Mouse (Mus musculus) c-Kit-positive CD71-positive TER-119-positive erythroid progenitor cells, embryonic 14.5 days (primary cell): ENCODE measurements at regions not wholly inside any gene's neighbourhood (a gene's known extent, or its start where the extent isn't known, plus 50 kb on each side); places are given as distances from the start of the nearest gene placed in this dataset.

Source experiments
- DNase-seq: peaks from one replicate; pipeline ENCODE4 v3.0.0-alpha.2; 2013; ENCODE audit warnings: low spot score

DNA sequence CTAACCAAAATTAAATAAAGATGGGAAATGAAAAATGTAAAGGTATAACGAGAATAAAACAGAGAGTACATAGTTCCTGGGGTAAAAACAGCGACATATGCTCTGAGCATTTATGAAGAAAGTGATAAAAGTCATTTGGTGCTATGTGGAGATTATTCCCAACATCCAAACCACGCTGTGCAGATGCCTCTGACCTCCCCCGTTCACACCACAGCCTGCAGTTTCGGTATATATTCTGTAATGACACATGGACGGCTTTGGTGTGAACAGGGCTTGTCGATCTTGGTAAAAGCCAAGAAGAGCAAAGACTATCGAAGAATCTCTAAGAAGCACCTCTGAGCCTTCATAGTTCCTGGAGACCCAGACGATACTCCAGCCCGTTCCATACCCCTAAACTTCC, 95.2 kb upstream of the Ppp1r26 start:
- DNase-seq = no peak

DNA sequence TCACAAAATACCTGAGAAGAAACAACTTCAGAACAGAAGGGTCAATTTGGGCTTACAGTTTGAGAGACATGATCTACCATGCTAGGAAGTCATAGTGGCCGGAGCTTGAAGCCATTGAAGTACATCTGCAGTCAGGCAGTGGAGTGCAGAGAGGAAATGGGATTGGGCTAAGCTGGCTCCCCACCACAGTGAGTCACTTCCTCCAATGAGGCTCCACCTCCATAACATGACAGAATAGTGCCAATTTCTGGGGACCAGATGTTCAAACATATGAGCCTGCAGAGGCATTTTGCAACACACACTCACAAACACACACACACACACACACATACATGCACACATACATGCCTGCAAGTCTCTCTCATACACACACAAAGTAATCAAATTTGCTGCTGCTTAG, 93.7 kb upstream of the Ppp1r26 start:
- DNase-seq = no peak

DNA sequence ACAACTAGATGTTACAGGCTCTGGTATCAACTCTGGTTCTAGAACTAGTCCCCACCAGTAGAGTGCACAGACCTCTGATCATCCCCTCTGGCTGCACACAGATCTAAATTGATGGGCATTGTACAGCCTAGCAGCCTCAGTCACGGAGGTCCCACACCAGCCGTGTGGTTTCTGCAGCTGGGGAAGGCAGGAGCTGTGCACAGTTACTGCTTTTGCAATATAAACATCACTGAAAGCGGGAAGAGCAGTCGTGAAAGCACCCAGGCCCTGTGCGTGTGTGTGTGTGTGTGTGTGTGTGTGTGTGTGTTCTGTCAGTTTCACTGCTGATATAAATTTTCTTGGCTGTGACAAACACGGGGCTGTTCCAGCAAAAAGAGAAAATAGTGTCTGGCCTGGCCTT, 84.4 kb upstream of the Ppp1r26 start:
- no peak for DNase-seq

DNA sequence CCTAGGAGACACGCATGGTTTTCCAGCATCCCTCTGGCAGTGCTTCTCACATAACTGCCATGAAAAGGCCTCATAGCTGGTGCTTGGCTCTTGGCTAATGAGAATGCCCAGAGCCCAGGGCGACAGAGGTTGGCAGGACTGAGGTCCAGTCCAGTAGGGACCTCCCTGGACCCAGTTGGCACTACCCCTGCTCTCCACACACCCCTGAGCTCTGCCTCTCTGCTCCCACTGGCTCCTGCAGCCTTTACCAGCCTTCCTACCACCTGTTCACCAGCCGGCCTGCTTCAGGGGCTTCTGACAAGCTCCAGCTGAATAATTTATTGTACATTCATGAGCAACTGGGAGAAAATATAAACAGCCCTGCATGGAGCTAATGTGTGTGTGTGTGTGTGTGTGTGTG, 82.0 kb upstream of the Ppp1r26 start:
- no peak for DNase-seq

DNA sequence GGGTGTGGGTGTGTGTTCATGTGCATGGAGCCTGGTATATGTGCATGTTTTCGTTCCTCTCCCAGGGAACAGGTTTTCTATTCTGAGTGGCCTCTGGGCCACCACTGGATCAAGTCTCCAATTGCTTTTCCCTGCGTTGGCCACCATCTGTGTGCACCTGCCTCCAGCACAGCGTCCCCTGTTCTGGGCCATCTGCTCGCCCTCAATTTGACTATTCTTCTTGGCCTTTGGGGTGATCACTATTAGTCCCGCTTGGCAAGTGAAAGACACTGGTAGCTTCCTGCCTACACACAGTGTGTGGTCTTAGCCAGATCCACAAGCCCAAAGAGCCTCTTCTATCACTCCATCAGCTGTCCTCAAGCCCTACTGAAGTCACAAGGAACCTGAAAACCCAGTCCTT, 80.8 kb upstream of the Ppp1r26 start:
- no peak for DNase-seq

DNA sequence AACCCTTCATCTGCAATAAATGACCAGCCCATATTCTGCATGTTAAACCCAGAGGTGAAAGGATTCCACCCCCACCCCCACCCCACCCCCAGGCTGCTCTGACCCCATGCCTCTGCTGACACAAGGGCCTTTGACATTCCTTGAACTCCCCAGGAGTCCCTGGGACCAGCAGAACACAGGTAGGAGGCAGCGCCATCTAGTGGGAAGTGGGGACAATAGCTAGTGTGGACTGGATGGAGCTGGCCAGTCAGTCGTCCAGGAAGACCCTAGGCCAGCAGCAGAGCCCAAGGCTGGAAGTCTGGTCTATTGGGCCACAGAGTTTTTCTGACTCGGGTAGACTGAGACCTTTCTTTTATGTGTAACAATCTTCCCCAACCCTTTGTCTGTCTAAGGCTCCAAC, 71.8 kb upstream of the Ppp1r26 start:
- peak; percentile 44 for DNase-seq

DNA sequence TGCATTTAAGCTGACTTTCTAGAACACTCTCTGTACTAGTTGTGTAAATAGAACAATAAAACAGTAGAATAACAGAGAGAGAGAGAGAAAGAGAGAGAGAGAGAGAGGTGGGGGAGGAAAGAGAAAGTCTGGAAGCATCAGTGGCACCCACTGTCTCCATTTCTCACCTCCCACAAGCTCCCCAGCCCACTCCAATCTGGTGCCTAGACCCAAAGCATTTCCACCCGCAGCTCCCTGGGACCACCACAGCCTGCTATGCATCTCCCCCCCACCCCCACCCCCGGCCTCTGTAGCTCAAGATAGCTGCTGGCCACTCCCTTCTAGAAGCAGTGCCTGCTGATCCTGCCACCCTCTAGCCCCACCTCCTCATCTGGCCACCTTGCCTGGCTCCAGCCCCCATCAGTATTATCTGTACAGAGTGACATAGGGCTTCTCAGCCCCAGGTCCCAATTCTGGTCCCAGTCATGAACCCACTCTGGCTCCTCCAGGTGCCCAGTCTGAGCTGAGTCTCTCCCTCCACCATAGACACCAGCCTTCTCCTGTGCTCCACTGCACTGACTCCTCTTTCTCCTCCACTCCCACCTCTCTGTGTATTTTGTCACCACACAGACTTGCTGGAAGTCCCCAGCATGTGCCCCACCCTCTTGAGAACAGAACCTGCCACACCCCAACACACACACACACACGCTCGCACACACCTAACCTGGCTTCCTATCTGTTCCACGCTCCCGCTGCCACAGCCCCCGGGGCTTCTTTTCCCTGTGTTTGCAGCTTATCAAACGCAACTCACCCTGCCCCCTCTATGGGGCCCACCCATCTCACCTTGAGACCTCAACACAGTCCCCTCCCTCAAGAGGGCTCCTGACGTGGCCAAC, 68.4 kb upstream of the Ppp1r26 start:
- DNase-seq = peak; percentile 42

DNA sequence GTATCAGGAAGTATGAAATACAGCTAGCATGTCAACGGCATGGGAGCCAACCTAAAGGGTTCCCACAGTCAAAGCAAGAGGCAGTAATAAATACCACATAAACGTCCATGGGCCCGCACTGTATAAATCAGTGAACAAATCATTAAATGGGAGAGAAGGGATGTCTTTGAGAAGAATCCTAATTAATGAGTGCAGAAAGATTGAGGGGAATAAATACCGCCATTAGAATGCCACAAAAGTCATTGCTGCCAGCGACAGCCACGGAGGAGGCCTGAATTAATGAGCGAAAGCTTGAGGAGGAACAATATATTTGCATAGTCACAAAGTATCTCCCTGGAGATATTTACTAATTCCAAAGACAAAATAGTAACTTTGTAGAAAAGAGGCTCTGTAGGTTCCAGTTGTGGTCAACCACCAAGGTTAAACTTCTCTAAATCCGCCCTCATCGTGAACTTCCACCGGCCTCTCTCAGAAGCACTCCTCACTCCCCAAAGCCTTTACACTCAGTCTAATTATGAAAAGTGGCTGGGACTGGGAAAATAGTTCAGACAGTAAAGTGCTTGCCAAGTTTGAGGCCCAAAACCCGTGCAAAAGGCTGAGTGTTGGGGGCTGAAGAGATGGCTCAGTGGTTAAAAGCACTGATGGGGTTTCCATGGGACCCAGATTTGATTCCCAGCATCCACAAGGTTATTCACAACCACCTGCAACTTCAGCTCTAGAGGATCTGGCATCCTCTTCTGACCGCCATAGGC, 64.4 kb upstream of the Ppp1r26 start:
- no peak for DNase-seq

DNA sequence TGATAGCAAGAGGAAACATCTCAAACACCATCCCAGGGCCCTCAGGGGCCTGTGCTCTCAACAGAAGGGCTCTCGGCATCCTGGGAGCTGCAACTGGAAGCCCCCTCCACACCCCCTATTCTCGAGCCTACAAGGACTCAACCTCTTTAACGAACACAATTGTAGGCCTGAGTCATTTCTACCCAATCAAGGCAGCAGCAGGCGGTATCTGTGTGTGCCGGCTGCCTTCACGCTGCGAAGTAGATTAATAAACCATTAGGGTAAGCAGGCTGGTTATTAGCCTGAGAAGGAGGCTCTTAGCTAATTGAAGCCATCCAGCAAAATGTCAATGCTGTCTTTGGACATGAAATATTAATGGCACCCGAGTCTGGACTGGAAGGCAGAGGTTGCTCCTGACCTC, 61.7 kb upstream of the Ppp1r26 start:
- no peak for DNase-seq

DNA sequence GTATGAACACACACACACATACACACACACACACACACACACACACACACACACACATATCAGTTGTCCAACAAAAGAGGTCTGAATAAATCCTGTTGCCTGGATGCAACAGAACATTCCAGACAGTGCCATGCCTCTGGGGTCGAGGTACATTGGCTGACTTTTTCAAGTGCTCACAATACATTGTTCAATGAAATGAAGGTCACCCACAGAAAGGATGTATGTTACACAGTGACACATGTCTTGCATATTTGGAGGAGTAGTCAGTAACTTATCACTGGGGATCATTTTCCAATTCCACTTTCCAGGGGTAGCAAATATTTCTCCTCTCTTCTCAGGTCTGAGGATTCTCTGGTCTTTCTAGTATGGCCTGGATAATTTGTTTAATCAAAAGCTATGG, 59.8 kb upstream of the Ppp1r26 start:
- DNase-seq = no peak

DNA sequence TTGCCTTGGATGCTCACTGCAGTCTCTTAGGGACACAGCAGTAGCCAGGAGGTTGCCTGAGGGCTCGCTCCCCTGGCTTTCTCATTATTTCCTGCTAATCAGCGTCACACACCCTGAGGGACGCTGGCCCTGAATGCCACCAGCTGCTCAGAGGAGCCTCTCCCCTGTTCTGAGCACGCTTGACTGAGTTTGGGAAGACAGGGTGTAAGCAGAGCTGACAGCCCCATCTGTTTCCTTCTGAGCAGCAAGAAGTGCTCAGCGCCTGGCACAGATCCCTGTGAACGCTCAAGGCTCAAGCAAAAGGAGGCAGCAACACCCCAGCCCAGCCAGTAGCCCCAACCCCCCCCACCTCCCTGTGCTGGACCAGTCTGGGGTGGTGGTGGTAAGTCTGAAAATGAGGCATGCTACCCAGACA, 59.2 kb upstream of the Ppp1r26 start:
- no peak for DNase-seq

DNA sequence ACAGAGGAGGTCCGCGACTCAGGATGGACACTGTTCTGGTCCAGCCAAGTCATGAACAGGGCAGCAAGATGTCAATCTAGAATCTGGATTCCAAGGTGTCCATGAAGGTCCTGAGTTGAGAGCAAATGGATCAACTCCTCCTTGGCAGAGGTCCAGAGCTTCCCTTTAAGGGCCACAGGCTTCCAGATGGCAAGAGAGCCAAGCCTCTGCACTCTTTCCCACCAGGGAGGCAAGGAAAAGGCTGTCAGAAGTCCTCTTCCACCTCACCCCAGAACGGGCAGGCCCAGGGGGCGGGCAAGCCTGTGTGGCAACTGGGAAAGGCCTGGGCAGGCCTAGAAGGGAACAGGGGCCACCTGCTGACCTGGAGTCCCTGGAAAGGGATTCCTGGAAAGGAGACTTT, 58.7 kb upstream of the Ppp1r26 start:
- no peak for DNase-seq

DNA sequence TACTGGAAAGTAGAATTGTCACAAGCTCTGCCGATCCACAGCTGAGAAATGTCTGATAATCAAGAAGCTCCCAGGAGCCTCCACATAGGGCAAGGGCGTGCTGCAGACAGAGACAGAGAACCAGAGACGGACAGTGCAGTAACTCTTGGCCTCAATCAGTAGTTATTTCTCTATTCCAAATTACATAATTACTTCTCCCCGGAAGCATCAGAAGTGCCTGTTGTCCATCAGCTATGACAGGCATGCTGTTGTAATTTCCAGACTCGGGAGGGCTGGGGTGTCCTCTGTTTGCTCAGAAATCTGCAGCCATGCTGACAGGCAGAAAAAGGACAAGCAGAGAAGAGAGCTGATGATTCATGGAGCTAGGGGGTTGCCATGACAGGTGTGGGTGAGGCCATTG, 56.9 kb upstream of the Ppp1r26 start:
- no peak for DNase-seq

DNA sequence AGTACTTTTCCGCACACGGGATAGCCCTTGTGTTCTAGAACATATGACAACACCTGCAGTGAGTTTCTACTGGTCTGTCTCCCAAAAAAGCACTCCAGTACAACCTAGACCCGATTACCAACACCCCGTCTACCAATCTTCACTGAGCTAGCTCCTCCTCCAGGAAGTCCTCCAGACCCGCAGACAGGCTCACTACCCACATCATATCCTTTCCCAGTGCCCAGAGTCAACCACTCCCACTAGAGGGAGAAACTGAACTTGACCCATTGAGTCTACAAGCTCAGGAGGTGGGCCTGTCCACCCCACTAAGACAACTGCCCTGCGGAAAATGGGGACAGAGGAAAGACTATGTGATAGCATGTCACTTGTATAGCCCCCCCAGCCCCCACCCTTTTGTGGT, 51.2 kb upstream of the Ppp1r26 start:
- DNase-seq = no peak
